Mouse (Mus musculus) CH12.LX (cell line): ENCODE measurements at regions not wholly inside any gene's neighbourhood (a gene's known extent, or its start where the extent isn't known, plus 50 kb on each side); places are given as distances from the start of the nearest gene placed in this dataset.

ENCODE experiments used
- DNase-seq: peaks from one replicate; pipeline ENCODE4 v3.0.0-alpha.2; 2013; ENCODE audit errors: extremely low read depth
- H3K27ac ChIP-seq: 2 replicates; pipeline ENCODE4 v1.5.1; 2012; ENCODE audit warnings: low read depth, mild to moderate bottlenecking, control low read depth, moderate library complexity; ENCODE audit not compliant: insufficient read depth
- H3K27me3 ChIP-seq: replicated peaks from 2 replicates; pipeline ENCODE3; 2012; ENCODE audit warnings: inconsistent platforms
- H3K36me3 ChIP-seq, 2 experiments: replicated peaks in 1 of 2; 2 replicates each; pipeline versions ENCODE3 to v1.6.1; 2012; ENCODE audit warnings: inconsistent platforms in 1 of 2, low read length in 1 of 2, mild to moderate bottlenecking in 1 of 2, mixed read lengths in 1 of 2, moderate library complexity in 1 of 2; ENCODE audit not compliant: control insufficient read depth in 1 of 2, insufficient read depth in 1 of 2
- H3K4me1 ChIP-seq, 2 experiments: 2 replicates each; pipeline ENCODE4 v1.6.1; 2012; ENCODE audit warnings: inconsistent platforms in 1 of 2, moderate library complexity in 1 of 2; ENCODE audit not compliant: insufficient read depth in 2 of 2, control insufficient read depth in 1 of 2
- H3K4me2 ChIP-seq: 2 replicates; pipeline ENCODE4 v1.6.1; 2012; ENCODE audit warnings: low read depth, mild to moderate bottlenecking, control low read depth; ENCODE audit not compliant: poor library complexity, insufficient read depth, severe bottlenecking
- H3K4me3 ChIP-seq, 3 experiments: fragments of 150-350 bp in 1 of 3; sonication (generic) in 1 of 3; replicated peaks in 1 of 3; 2 replicates each; pipeline versions ENCODE3 to v1.5.1; 2011 to 2012; ENCODE audit warnings: low read depth in 2 of 3, low read length in 2 of 3, mild to moderate bottlenecking in 2 of 3, moderate library complexity in 2 of 3, control low read depth in 1 of 3, improper control_type of control experiment in 1 of 3, inconsistent platforms in 1 of 3, mixed read lengths in 1 of 3; ENCODE audit not compliant: poor library complexity in 1 of 3
- H3K79me2 ChIP-seq: replicated peaks from 2 replicates; pipeline ENCODE4 v1.6.1; 2012; ENCODE audit warnings: mild to moderate bottlenecking, moderate library complexity; ENCODE audit not compliant: control insufficient read depth, poor library complexity, insufficient read depth, severe bottlenecking; ENCODE audit errors: extremely low read depth
- H3K9ac ChIP-seq: 2 replicates; pipeline ENCODE4 v1.6.1; 2012; ENCODE audit warnings: low read depth, mild to moderate bottlenecking, control low read depth, moderate library complexity; ENCODE audit not compliant: insufficient read depth
- H3K9me3 ChIP-seq: replicated peaks from 2 replicates; pipeline ENCODE3; 2012; ENCODE audit warnings: low read length, inconsistent platforms, mixed read lengths
- BHLHE40 ChIP-seq: IDR thresholded peaks from 2 replicates; pipeline ENCODE4 v1.6.1; 2011; ENCODE audit warnings: mild to moderate bottlenecking, low read depth, low read length, improper control_type of control experiment
- CHD1 ChIP-seq: IDR thresholded peaks from 2 replicates; pipeline ENCODE4 v1.6.1; 2012; ENCODE audit warnings: low read depth, low read length, improper control_type of control experiment, inconsistent platforms
- CHD2 ChIP-seq: IDR thresholded peaks from 2 replicates; pipeline ENCODE4 v1.6.1; 2011; ENCODE audit warnings: low read length, improper control_type of control experiment
- CTCF ChIP-seq, 2 experiments: IDR thresholded peaks in 1 of 2; conservative IDR thresholded peaks in 1 of 2; 2 replicates each; pipeline ENCODE4 v1.5.1; 2011 to 2012; ENCODE audit warnings: low read depth in 2 of 2, low read length in 2 of 2, improper control_type of control experiment in 1 of 2, inconsistent platforms in 1 of 2, mild to moderate bottlenecking in 1 of 2, moderate library complexity in 1 of 2
- E2F4 ChIP-seq: IDR thresholded peaks from 2 replicates; pipeline ENCODE4 v1.6.1; 2011; ENCODE audit warnings: low read depth, low read length, improper control_type of control experiment; ENCODE audit not compliant: insufficient replicate concordance
- ELF1 ChIP-seq: IDR thresholded peaks from 2 replicates; pipeline ENCODE4 v1.6.1; 2014; ENCODE audit warnings: low read depth, mild to moderate bottlenecking, inconsistent platforms, low read length, improper control_type of control experiment
- GABPA ChIP-seq: IDR thresholded peaks from 2 replicates; pipeline ENCODE4 v1.6.1; 2012; ENCODE audit warnings: low read depth, low read length, improper control_type of control experiment, inconsistent platforms; ENCODE audit not compliant: insufficient replicate concordance
- IRF4 ChIP-seq: IDR thresholded peaks from 2 replicates; pipeline ENCODE4 v1.6.1; 2014; ENCODE audit warnings: low read depth, mild to moderate bottlenecking, inconsistent platforms, low read length, improper control_type of control experiment
- JUN ChIP-seq: IDR thresholded peaks from 2 replicates; pipeline ENCODE4 v1.6.1; 2011; ENCODE audit warnings: low read depth, mild to moderate bottlenecking, low read length, improper control_type of control experiment, moderate library complexity; ENCODE audit not compliant: insufficient read depth
- JUND ChIP-seq: conservative IDR thresholded peaks from 2 replicates; pipeline ENCODE4 v1.6.1; 2011; ENCODE audit warnings: low read depth, low read length, improper control_type of control experiment
- KAT2A ChIP-seq: IDR thresholded peaks from 2 replicates; pipeline ENCODE4 v1.6.1; 2012; ENCODE audit warnings: low read length, improper control_type of control experiment, inconsistent platforms; ENCODE audit not compliant: insufficient replicate concordance
- MAFK ChIP-seq: IDR thresholded peaks from 2 replicates; pipeline ENCODE4 v1.6.1; 2011; ENCODE audit warnings: low read length, improper control_type of control experiment; ENCODE audit not compliant: insufficient replicate concordance
- MEF2A ChIP-seq: IDR thresholded peaks from 2 replicates; pipeline ENCODE4 v1.6.1; 2014; ENCODE audit warnings: low read depth, mild to moderate bottlenecking, inconsistent platforms, low read length, improper control_type of control experiment, borderline replicate concordance
- MXI1 ChIP-seq: IDR thresholded peaks from 2 replicates; pipeline ENCODE4 v1.6.1; 2011; ENCODE audit warnings: mild to moderate bottlenecking, low read depth, low read length, improper control_type of control experiment
- MYC ChIP-seq: IDR thresholded peaks from 2 replicates; pipeline ENCODE4 v1.6.1; 2011; ENCODE audit warnings: low read depth, mild to moderate bottlenecking, improper control_type of control experiment, low read length
- NELFE ChIP-seq: IDR thresholded peaks from 2 replicates; pipeline ENCODE4 v1.6.1; 2011; ENCODE audit warnings: low read depth, low read length, improper control_type of control experiment
- NRF1 ChIP-seq: IDR thresholded peaks from 2 replicates; pipeline ENCODE4 v1.6.1; 2014; ENCODE audit warnings: low read depth, mild to moderate bottlenecking, inconsistent platforms, low read length, improper control_type of control experiment, moderate library complexity
- PAX5 ChIP-seq: IDR thresholded peaks from 2 replicates; pipeline ENCODE4 v1.6.1; 2012; ENCODE audit warnings: low read length, inconsistent platforms, mixed read lengths
- SIN3A ChIP-seq: IDR thresholded peaks from 2 replicates; pipeline ENCODE4 v1.6.1; 2012; ENCODE audit warnings: low read length, improper control_type of control experiment, inconsistent platforms
- TCF12 ChIP-seq: IDR thresholded peaks from 2 replicates; pipeline ENCODE4 v1.6.1; 2014; ENCODE audit warnings: low read depth, mild to moderate bottlenecking, inconsistent platforms, low read length, improper control_type of control experiment
- ZC3H11A ChIP-seq: IDR thresholded peaks from 2 replicates; pipeline ENCODE4 v1.6.1; 2012; ENCODE audit warnings: low read depth, mild to moderate bottlenecking, inconsistent platforms, low read length, improper control_type of control experiment
- ZKSCAN1 ChIP-seq: IDR thresholded peaks from 2 replicates; pipeline ENCODE4 v1.6.1; 2012; ENCODE audit warnings: low read depth, inconsistent platforms, low read length, improper control_type of control experiment, borderline replicate concordance
- ZMIZ1 ChIP-seq: IDR thresholded peaks from 2 replicates; pipeline ENCODE4 v1.6.1; 2012; ENCODE audit warnings: low read depth, mild to moderate bottlenecking, inconsistent platforms, low read length, improper control_type of control experiment
- ZNF384 ChIP-seq: IDR thresholded peaks from 2 replicates; pipeline ENCODE4 v1.6.1; 2012; ENCODE audit warnings: low read depth, low read length, improper control_type of control experiment, inconsistent platforms
- dilution Hi-C: fragments of 300-500 bp; cut with MboI; formaldehyde crosslinking; loops from 2 replicates; pipeline ENCODE4 v1.14.3; 2020; ENCODE audit warnings: low sequenced_read_pairs; ENCODE audit not compliant: extremely low pct_unique_long_range_greater_than_20kb, extremely low pct_ligation_motif_present
- in situ Hi-C: fragments of 300-500 bp; cut with MboI; formaldehyde crosslinking; loops from 3 replicates; pipeline ENCODE4 v1.14.3; 2019; ENCODE audit warnings: low sequenced_read_pairs, low pct_ligation_motif_present, low pct_unique_long_range_greater_than_20kb, mixed read lengths

DNA sequence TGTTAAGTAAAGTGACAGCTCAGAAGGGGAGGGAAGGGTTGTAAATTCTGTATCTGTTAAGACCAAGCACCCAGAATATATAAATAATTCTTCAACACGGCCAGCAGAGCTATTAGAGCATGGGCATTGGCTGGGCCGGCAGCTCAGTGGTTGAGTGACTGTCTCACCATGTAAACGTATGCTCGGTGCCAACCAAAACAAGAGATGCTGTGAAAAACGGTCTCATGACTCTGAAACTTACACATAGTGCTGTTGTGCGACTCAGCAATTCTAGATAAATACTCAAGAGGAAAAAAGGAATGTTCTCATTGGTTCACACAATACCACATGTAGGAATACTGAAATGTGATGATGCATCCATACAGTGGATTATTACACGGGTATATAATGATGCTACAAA lies 111.8 kb downstream of the Gm12689 start:
- H3K79me2 ChIP-seq = no peaks in the 10 kb centered on the region
- TF ChIP-seq CHD1 (no peak), NELFE (no peak), MYC (no peak), ZNF384 (no peak), MEF2A (no peak), GABPA (no peak), JUN (no peak), SIN3A (no peak), CHD2 (no peak), MXI1 (no peak), CTCF (conservative IDR thresholded peaks at IDR 0.05 in 1 of 2, IDR thresholded peaks at IDR 0.05 in 1 of 2; ENCODE audit: low read depth in 2 of 2, low read length in 2 of 2) (no peak), PAX5 (no peak), JUND (no peak), ZMIZ1 (no peak)
- no peaks in the 10 kb centered on the region for H3K4me1 ChIP-seq
- peaks cover 82% of the 10 kb centered on the region for H3K9me3 ChIP-seq
- DNase-seq = no peak
- H3K27me3 ChIP-seq = no peaks in the 10 kb centered on the region
- no peak overlapping the region for H3K9ac ChIP-seq
- in situ Hi-C loops = no loop called here
- no peak overlapping the region for H3K27ac ChIP-seq
- H3K4me3 ChIP-seq = no peak overlapping the region
- no peaks in the 10 kb centered on the region for H3K36me3 ChIP-seq
- dilution Hi-C loops = no loop called here
- H3K4me2 ChIP-seq = no peak overlapping the region

GRCm38 (mm10) chr4:99423449-99423848 lies 127.7 kb downstream of the Gm12689 start:
- Histone ChIP-seq H3K36me3 (no peaks in the 10 kb centered on the region), H3K79me2 (no peaks in the 10 kb centered on the region), H3K4me3 (no peak overlapping the region), H3K4me2 (no peak overlapping the region), H3K4me1 (no peaks in the 10 kb centered on the region), H3K27me3 (no peaks in the 10 kb centered on the region), H3K27ac (no peak overlapping the region), H3K9ac (no peak overlapping the region), H3K9me3 (peaks cover 65% of the 10 kb centered on the region)
- in situ Hi-C loops (no loop called here), dilution Hi-C loops (no loop called here)
- no peak for DNase-seq
- TF ChIP-seq E2F4 (no peak), ZKSCAN1 (no peak), MAFK (no peak), MEF2A (no peak), KAT2A (no peak), TCF12 (no peak), ELF1 (no peak), CHD2 (no peak), NRF1 (no peak), ZC3H11A (no peak), IRF4 (no peak), BHLHE40 (no peak)
- TF ChIP-seq, all 38 proteins: peak for 0
